29 mouse cellular contexts compared by ENCODE assay signal in the genomic region with DNA sequence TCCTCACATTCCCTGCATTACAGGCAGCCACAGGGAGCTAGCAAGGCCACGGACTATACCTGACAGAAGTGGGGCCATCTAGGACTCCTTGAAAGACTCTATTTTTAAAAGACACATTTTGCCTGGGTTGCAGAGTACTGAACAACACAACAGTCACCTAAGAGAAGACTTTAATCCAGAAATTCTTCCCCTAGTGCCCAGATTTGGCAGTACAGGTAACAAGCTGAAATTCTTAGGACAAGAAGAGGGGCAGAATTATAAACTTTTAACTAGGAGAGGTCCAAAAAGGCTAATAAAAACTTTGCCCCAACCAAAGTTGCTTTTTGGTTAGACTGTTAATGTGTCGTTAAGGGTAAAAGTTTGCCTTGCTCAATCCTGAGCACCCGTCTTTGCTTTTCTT.
DNase-seq lines count a peak whose midpoint lies in the region; ATAC-seq and TF ChIP-seq lines count a peak whose summit lies in the region.
"Had no signal": no experiment of that assay in that cellular context is flagged by ENCODE, and none has a peak within 500 bp of the region (broad histone marks: within the 10 kb centered on the region; RNA-seq: fewer than 3 reads in every experiment).

No protein-coding gene starts in this region.

- 94% methylated on average over 3 of the region's 3 CpGs for WGBS in heart, adult 2 months
- WGBS in kidney, postnatal 0 days, result 94% methylated on average over 3 of the region's 3 CpGs

- H3K4me2 ChIP-seq in kidney, postnatal 0 days (ENCODE audit: low read length), result no peak overlapping the region
- H3K4me2 ChIP-seq: embryonic facial prominence, embryonic 12.5 days; heart, embryonic 12.5 days; hindbrain, embryonic 13.5 days; liver, embryonic 12.5 days; midbrain, embryonic 15.5 days; stomach, embryonic 15.5 days had no signal

- ATAC-seq in kidney, postnatal 0 days (replicated peaks; ENCODE audit: low FRiP score, low read depth), result no peak
- ATAC-seq in Patski, result no peak
- ATAC-seq: CD4-positive, CD25-positive, alpha-beta regulatory T cell, adult 4 months; forebrain, embryonic 16.5 days; intestine, postnatal 0 days; liver, embryonic 12.5 days; liver, postnatal 0 days; midbrain, embryonic 15.5 days had no signal

- CTCF ChIA-PET in Patski (lab: Charles Lee), result interaction anchor here (1.0 to 1.3 kb wide), 2 partner anchors 8 to 221 kb away, joined by 3 to 4 read pairs; no protein-coding TSS in a partner anchor

- no peaks in the 10 kb centered on the region for H3K4me1 ChIP-seq in heart, adult 2 months (ENCODE audit: control insufficient read depth, insufficient read depth, low read length)
- 0 out of 2 replicates have a peak, but pooled peaks cover 7% of the 10 kb centered on the region for H3K4me1 ChIP-seq in kidney, postnatal 0 days (replicated peaks; ENCODE audit: insufficient read depth, low read length)
- H3K4me1 ChIP-seq: liver, embryonic 12.5 days; midbrain, embryonic 15.5 days had no signal

- no peak overlapping the region for H3K27ac ChIP-seq in heart, adult 2 months
- no peak overlapping the region for H3K27ac ChIP-seq in kidney, postnatal 0 days
- H3K27ac ChIP-seq: embryonic facial prominence, embryonic 12.5 days; hindbrain, embryonic 13.5 days; liver, embryonic 12.5 days; macrophage; midbrain, embryonic 15.5 days; stomach, embryonic 15.5 days had no signal

- H3K9ac ChIP-seq in heart, adult 2 months (ENCODE audit: low read depth, low read length), result no peak overlapping the region
- H3K9ac ChIP-seq in kidney, postnatal 0 days (ENCODE audit: low read depth, low read length), result no peak overlapping the region
- H3K9ac ChIP-seq: embryonic facial prominence, embryonic 12.5 days; heart, embryonic 12.5 days; hindbrain, embryonic 13.5 days; liver, embryonic 12.5 days; liver, postnatal 0 days; midbrain, embryonic 15.5 days; stomach, embryonic 15.5 days had no signal

- H3K36me3 ChIP-seq in heart, adult 2 months (ENCODE audit: control insufficient read depth, insufficient read depth, low read length), result no peaks in the 10 kb centered on the region
- H3K36me3 ChIP-seq in kidney, postnatal 0 days (ENCODE audit: insufficient read depth, low read length), result 0 out of 2 replicates have a peak, but pooled peaks cover 6% of the 10 kb centered on the region
- H3K36me3 ChIP-seq: embryonic facial prominence, embryonic 12.5 days; hindbrain, embryonic 13.5 days; midbrain, embryonic 15.5 days had no signal

- peak; percentile 33 for TF ChIP-seq CTCF in heart, adult 2 months (IDR thresholded peaks at IDR 0.05)
- TF ChIP-seq CTCF in kidney, postnatal 0 days (IDR thresholded peaks at IDR 0.05; ENCODE audit: low read depth), result peak; percentile 39
- peak; percentile 35 for TF ChIP-seq CTCF in Patski (IDR thresholded peaks at IDR 0.05)

- in situ Hi-C loops in Patski (cut with MboI; ENCODE audit: low pct_unique_long_range_greater_than_20kb), result loop anchor here (25.0 kb wide), 3 partner anchors 431 to 1281 kb away; no protein-coding TSS in a partner anchor

- no peak for DNase-seq in heart, adult 2 months
- DNase-seq in heart, postnatal 10 days, result no peak
- DNase-seq in kidney, postnatal 0 days (ENCODE audit: low spot score), result no peak
- DNase-seq in kidney, postnatal 4 days, result no peak
- DNase-seq in 3T3-L1 (ENCODE audit: low read depth, low spot score) (peak; percentile 49), Patski (ENCODE audit: low read depth, low spot score) (no peak)
- no peak for DNase-seq in frontal cortex, postnatal 25 days (ENCODE audit: low spot score in 2 of 2)
- DNase-seq in urinary bladder, adult 2 months (ENCODE audit: low spot score), result no peak
- DNase-seq: adrenal gland, postnatal 14 days; cerebellum, adult 11 months; cerebellum, adult 9-10 months; cerebellum, postnatal 36 days; gastrocnemius, postnatal 25 days; heart, adult 11 months; heart, postnatal 14 days; left cerebral cortex, postnatal 4 days; liver, postnatal 0 days; right cerebral cortex, postnatal 25 days; thymus, postnatal 14 days had no signal

- H3K79me2 ChIP-seq in heart, adult 2 months (replicated peaks; ENCODE audit: control insufficient read depth, insufficient read depth, low read length), result no peaks in the 10 kb centered on the region

- no peak for TF ChIP-seq EP300 in heart, adult 2 months (IDR thresholded peaks at IDR 0.05; ENCODE audit: insufficient read depth, low read depth, low read length)

- POLR2A ChIA-PET in Patski (lab: Charles Lee), result no interaction called here

- no peak for TF ChIP-seq POLR2A in heart, adult 2 months (IDR thresholded peaks at IDR 0.05; ENCODE audit: insufficient read depth, low read depth, low read length)

- no peaks in the 10 kb centered on the region for H3K9me3 ChIP-seq in kidney, postnatal 0 days (replicated peaks; ENCODE audit: low read length)
- H3K9me3 ChIP-seq: embryonic facial prominence, embryonic 12.5 days; heart, embryonic 12.5 days; hindbrain, embryonic 13.5 days; liver, embryonic 12.5 days; midbrain, embryonic 15.5 days; stomach, embryonic 15.5 days had no signal

- H3K4me3 ChIP-seq in heart, adult 2 months, result no peak overlapping the region
- H3K4me3 ChIP-seq in kidney, postnatal 0 days (replicated peaks; ENCODE audit: low read depth, low read length), result no peak overlapping the region
- H3K4me3 ChIP-seq: embryonic facial prominence, embryonic 12.5 days; heart, embryonic 12.5 days; hindbrain, embryonic 13.5 days; liver, embryonic 12.5 days; midbrain, embryonic 15.5 days; stomach, embryonic 15.5 days had no signal

- intact Hi-C loops in heart, adult 2 months (cut with DNase I), result no loop called here
- intact Hi-C loops in heart, postnatal 10 days (cut with DNase I), result loop anchor here (10.0 kb wide), 1 partner anchor 189 kb away; no protein-coding TSS in a partner anchor

- no peaks in the 10 kb centered on the region for H3K27me3 ChIP-seq in heart, adult 2 months (ENCODE audit: control insufficient read depth, insufficient read depth, low read length)
- no peaks in the 10 kb centered on the region for H3K27me3 ChIP-seq in kidney, postnatal 0 days (ENCODE audit: insufficient read depth, low read length)
- no peaks in the 10 kb centered on the region for H3K27me3 ChIP-seq in Patski
- H3K27me3 ChIP-seq: embryonic facial prominence, embryonic 12.5 days; heart, embryonic 12.5 days; hindbrain, embryonic 13.5 days; liver, embryonic 12.5 days; midbrain, embryonic 15.5 days; stomach, embryonic 15.5 days had no signal
